Mouse (Mus musculus) retina, postnatal 7 days (tissue): ENCODE results near the gene Gm10471.
"Not testable (repeated sequence)": the region's sequence is repeated elsewhere in the genome, so short reads cannot be mapped to it uniquely, and the experiment has no call there.

Experiments
- DNase-seq: peaks from one replicate; pipeline ENCODE4 v3.0.0-alpha.2; 2012; ENCODE audit warnings: low read depth, low spot score

Gm10471 gene

DNA sequence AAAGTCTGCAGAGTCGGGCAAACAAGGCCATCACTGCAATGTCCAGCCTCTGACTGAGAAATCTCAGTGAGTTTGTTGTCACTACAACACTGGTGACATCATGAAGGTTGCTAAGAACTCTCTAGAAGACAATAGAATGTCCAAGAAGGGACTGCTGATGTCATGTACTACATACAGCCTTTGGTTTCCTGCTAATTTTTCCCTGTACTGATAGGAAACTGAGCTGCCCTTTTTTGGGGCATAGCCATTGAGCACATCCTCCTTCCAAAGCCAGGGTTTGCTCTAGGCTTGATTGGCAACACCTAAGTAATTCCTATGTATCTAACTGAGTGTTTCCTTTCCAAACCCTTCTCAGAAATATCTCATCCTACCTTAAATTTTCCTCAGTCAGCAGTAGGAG is at the start of gene Gm10471:
Gene Gm10471, minus strand, starts transcription at position 101 of the 400 bp plus-strand sequence.
- DNase-seq = not testable (repeated sequence)

DNA sequence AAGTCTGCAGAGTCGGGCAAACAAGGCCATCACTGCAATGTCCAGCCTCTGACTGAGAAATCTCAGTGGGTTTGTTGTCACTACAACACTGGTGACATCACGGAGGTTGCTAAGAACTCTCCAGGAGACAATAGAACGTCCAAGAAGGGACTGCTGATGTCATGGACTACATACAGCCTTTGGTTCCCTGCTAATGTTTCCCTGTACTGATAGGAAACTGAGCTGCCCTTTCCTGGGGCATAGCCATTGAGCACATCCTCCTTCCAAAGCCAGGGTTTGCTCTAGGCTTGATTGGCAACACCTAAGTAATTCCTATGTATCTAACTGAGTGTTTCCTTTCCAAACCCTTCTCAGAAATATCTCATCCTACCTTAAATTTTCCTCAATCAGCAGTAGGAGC is 32.2 kb upstream of the Gm10471 start, which contains the start of gene Gm10220:
Gene Gm10220, minus strand, starts transcription at position 101 of the 400 bp plus-strand sequence.
- DNase-seq = not testable (repeated sequence)

DNA sequence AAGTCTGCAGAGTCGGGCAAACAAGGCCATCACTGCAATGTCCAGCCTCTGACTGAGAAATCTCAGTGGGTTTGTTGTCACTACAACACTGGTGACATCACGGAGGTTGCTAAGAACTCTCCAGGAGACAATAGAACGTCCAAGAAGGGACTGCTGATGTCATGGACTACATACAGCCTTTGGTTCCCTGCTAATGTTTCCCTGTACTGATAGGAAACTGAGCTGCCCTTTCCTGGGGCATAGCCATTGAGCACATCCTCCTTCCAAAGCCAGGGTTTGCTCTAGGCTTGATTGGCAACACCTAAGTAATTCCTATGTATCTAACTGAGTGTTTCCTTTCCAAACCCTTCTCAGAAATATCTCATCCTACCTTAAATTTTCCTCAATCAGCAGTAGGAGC is 16.2 kb upstream of the Gm10471 start, which contains the start of gene 5031410I06Rik:
Gene 5031410I06Rik, minus strand, starts transcription at position 101 of the 400 bp plus-strand sequence.
- not testable (repeated sequence) for DNase-seq

DNA sequence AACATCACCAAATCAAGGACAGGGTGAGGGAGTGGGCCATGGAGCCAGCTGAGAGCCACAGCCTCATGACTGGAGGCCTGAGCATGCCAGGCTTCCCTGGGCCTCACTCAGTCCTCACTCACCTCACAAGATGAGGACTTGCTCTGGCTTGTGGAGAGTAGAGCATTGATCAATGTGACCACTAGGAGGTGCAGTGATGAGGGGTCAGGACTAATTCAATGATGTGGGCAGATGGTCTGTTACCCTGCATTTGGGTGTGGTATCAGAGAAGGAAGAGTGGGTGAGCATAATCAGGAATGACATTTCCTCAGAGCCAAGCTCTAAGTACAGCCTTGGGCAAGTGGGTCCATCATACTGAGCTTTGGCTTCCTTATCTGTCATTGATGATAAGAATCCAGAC is 10.1 kb downstream of the Gm10471 start:
- not testable (repeated sequence) for DNase-seq

DNA sequence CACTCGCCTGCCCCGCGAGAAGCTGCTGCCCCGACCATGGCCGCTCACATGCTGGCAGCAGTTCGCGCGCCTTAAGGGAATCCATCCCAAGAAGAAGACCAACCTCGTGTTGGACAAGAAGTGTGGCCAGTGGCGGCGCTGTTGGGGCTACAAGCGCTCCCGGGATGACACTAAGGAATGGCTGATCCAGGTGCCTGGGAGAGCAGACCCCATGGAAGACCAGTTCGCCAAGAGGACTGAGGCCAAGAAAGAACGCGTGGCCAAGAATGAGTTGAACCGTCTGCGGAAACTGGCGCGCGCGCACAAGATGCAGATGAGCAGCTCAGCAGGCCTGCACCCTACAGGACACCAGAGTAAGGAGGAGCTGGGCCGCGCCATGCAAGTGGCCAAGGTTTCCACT is 18.4 kb downstream of the Gm10471 start:
- no peak for DNase-seq

DNA sequence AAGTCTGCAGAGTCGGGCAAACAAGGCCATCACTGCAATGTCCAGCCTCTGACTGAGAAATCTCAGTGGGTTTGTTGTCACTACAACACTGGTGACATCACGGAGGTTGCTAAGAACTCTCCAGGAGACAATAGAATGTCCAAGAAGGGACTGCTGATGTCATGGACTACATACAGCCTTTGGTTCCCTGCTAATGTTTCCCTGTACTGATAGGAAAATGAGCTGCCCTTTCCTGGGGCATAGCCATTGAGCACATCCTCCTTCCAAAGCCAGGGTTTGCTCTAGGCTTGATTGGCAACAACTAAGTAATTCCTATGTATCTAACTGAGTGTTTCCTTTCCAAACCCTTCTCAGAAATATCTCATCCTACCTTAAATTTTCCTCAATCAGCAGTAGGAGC is 30.6 kb downstream of the Gm10471 start, which contains the start of gene Gm7347:
Gene Gm7347, minus strand, starts transcription at position 101 of the 400 bp plus-strand sequence.
- not testable (repeated sequence) for DNase-seq

DNA sequence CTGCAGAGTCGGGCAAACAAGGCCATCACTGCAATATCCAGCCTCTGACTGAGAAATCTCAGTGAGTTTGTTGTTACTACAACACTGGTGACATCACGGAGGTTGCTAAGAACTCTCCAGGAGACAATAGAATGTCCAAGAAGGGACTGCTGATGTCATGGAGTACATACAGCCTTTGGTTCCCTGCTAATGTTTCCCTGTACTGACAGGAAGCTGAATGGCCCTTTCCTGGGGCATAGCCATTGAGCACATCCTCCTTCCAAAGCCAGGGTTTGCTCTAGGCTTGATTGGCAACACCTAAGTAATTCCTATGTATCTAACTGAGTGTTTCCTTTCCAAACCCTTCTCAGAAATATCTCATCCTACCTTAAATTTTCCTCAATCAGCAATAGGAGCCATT is 49.6 kb downstream of the Gm10471 start, which contains the start of gene Speer4a:
Gene Speer4a, minus strand, starts transcription at position 101 of the 400 bp plus-strand sequence.
- not testable (repeated sequence) for DNase-seq
